Mouse (Mus musculus) embryo, embryonic 9.5 days (tissue): ENCODE measurements at regions not wholly inside any gene's neighbourhood (a gene's known extent, or its start where the extent isn't known, plus 50 kb on each side); places are given as distances from the start of the nearest gene placed in this dataset.

ENCODE experiments used
- DNase-seq: peaks from one replicate; pipeline ENCODE4 v3.0.0-alpha.2; 2017; ENCODE audit errors: extremely low spot score

GRCm38 (mm10) chr13:10538927-10539326, 178.3 kb upstream of the Chrm3 start:
- DNase-seq = no peak

GRCm38 (mm10) chr13:10527251-10527650, 166.6 kb upstream of the Chrm3 start:
- DNase-seq = no peak

- no peak for DNase-seq
Observed at GRCm38 (mm10) chr13:10526470-10527207, 166.0 kb upstream of the Chrm3 start.

GRCm38 (mm10) chr13:10504211-10504610, 143.6 kb upstream of the Chrm3 start:
- DNase-seq = no peak

GRCm38 (mm10) chr13:10455323-10455722, 94.7 kb upstream of the Chrm3 start:
- DNase-seq = no peak

GRCm38 (mm10) chr13:10454667-10455066, 94.0 kb upstream of the Chrm3 start:
- no peak for DNase-seq

GRCm38 (mm10) chr13:10451057-10451456, 90.4 kb upstream of the Chrm3 start:
- DNase-seq = no peak

GRCm38 (mm10) chr13:10449502-10449901, 88.9 kb upstream of the Chrm3 start:
- no peak for DNase-seq

GRCm38 (mm10) chr13:10447806-10448205, 87.2 kb upstream of the Chrm3 start:
- no peak for DNase-seq

GRCm38 (mm10) chr13:10445679-10446078, 85.0 kb upstream of the Chrm3 start:
- DNase-seq = no peak
